Mouse (Mus musculus): ENCODE data around the gene Dpp8. TPM values are rescaled to one million over a fixed set of nuclear protein-coding genes. Genes with fewer than 3 reads are reported as not detected.

Dpp8 gene
- polyA plus RNA-seq, 1 experiment from 2014 or later, result 72.5 TPM

DNA sequence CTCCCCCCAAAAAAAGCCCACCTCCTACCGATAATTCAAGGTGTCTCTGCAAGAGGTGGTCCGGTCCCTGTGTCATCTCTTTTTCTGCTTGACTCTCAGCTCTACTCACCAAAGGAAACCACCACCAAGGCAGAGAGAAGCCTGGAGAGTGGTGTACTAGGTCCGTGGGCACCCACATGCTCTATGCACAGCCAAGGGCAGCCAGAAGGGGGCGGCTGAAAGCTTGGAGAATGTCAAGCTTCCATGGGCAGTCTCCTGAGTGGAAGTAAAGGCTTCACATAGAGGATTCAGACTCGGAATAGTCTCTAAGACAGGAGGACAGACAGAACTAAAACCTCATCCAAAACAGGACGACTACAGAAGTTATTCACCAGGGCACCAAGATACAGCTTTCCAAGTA, 20.9 kb upstream of the Dpp8 start:
- in situ Hi-C loops (cut with MboI; ENCODE audit: low pct_unique_long_range_greater_than_20kb), result no loop called here
- ChIA-PET CTCF (interaction anchor here (1.0 to 4.1 kb wide), 5 partner anchors 10 to 79 kb away, joined by 3 to 21 read pairs (median 4); partner anchors contain the start of genes Dpp8 and Hacd3), POLR2A (interaction anchor here (0.6 kb wide), 2 partner anchors 17 to 176 kb away, joined by 3 to 10 read pairs; no protein-coding TSS in a partner anchor)
- DNase-seq (ENCODE audit: low read depth, low spot score), result no peak
- H3K27me3 ChIP-seq, result no peaks in the 10 kb centered on the region
- TF ChIP-seq CTCF (IDR thresholded peaks at IDR 0.05), result peak; percentile 74
- ATAC-seq, result no peak

DNA sequence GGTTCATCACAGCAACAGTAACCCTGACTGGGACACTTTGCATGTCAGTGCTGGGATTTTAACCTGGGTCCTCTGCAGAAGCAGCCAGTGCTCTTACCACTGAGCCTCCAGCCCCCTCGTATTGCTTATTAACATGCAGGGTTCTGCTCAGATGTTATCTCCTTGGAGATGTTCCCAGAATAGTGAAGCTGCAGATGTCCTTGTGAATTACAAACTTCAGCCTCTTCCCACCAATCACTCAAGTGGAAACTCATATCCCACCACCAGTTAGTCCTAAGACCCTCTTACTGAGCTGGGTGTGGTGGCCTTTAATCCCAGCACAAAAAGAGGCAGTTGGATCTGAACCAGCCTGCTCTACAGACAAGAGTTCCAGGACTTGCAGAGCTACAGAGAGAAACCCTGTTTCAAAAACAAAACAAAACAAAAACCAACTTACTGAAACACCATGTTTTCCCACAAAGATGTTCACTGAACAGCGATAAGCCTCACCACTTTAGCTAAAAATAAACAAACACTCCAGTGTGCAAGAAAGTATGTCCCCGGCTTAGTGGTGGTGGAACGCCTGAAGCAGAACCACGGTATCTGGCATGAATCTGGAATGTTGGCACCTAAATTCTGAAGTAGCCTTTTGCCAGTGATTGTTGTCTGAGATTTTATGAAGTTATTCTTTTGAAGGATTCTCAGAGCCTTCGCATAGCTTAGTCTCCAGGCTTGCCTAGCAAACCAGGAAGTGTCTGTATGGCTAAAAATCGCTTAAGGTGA, 16.6 kb upstream of the Dpp8 start:
- in situ Hi-C loops (cut with MboI; ENCODE audit: low pct_unique_long_range_greater_than_20kb), result no loop called here
- ChIA-PET POLR2A (interaction anchor here (1.5 to 1.8 kb wide), 2 partner anchors 15 to 20 kb away, joined by 3 to 6 read pairs; no protein-coding TSS in a partner anchor), CTCF (interaction anchor here (2.8 kb wide), 1 partner anchor 17 kb away, joined by 9 read pairs; the partner anchor contains the start of gene Dpp8)
- no peaks in the 10 kb centered on the region for H3K27me3 ChIP-seq
- no peak for TF ChIP-seq CTCF (IDR thresholded peaks at IDR 0.05)
- ATAC-seq (peak; percentile 70), DNase-seq (ENCODE audit: low read depth, low spot score) (peak; percentile 86)

DNA sequence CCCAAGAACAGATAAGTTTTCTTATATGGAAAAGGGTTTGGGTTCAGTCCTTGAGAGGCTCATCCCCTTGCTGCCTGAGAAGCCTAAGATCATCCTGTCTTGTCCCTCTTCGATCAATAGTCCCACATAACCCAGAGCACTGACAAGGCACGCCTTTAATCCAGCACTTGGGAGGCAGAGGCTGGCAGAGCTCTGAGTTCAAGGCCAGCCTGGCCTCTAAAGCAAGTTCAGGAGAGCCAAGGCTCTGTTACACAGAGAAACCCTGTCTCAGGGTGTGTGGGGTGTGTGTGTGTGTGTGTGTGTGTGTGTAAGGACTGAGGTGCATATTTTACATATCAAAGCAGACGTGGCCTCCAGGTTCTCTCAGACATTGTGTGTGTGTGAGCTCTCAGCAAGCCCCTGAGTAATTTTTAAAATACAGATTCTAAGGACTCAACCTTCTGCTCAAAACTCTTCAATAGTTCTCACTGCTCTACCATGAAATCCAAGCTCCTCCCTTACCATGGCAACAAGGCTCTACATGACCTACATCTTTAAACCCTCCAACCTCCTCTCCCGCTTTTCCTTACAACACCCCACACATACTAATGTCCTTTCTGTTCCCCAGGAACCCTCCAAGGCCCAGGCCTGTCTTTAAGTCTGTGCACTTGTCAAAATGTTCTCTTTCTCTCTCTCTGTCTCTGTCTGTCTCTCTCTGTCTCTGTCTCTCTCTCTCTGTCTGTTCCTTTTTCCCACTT, 15.8 kb upstream of the Dpp8 start:
- TF ChIP-seq CTCF (IDR thresholded peaks at IDR 0.05), result no peak
- H3K27me3 ChIP-seq, result no peaks in the 10 kb centered on the region
- DNase-seq (ENCODE audit: low read depth, low spot score) (no peak), ATAC-seq (no peak)
- CTCF ChIA-PET, result interaction anchor here (2.8 kb wide), 1 partner anchor 16 kb away, joined by 9 read pairs; the partner anchor contains the start of gene Dpp8
- POLR2A ChIA-PET, result interaction anchor here (1.5 to 1.8 kb wide), 2 partner anchors 15 to 21 kb away, joined by 3 to 6 read pairs; no protein-coding TSS in a partner anchor
- in situ Hi-C loops (cut with MboI; ENCODE audit: low pct_unique_long_range_greater_than_20kb), result no loop called here

DNA sequence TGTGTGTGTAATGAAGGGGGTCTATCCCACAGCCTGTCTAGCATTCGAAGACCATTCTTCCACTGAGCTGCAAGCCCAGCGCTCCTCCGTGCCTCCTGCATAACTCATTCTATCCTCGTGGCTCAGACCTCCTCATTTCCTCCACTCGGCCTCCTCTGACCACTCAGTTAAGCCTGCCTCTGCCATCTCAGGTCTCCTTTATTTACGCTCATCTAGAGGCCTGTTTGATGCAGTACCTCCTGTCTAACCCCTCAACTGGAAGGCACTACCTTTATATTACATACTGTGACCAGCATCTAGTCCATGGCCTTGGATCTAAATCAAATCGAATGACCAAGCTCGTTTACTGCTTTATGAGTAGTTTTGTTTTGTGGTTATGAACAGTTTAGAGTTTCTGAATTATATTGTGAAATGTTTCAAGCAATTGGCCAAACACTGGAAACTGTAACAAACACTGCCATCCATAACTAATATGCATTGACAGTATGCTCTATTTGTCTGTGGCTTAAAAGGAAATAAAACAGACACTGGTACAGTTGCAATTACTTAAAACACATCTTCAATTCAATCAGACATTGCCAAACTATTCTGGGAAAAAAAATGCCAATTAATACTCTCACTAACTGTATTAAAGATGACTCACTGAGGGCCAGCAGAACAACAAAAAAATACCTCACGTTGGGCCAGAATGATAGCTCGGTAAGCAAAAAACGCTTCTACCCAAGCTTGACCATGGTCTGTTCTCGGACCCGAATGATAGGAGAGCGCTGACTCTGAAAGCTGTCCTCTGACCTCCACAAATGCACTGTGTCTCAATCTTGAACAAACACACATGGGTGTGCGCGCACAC, 15.0 kb upstream of the Dpp8 start:
- H3K27me3 ChIP-seq, result no peaks in the 10 kb centered on the region
- ATAC-seq (no peak), DNase-seq (ENCODE audit: low read depth, low spot score) (no peak)
- in situ Hi-C loops (cut with MboI; ENCODE audit: low pct_unique_long_range_greater_than_20kb), result no loop called here
- no peak for TF ChIP-seq CTCF (IDR thresholded peaks at IDR 0.05)
- POLR2A ChIA-PET, result interaction anchor here (1.8 kb wide), 1 partner anchor 22 kb away, joined by 6 read pairs; no protein-coding TSS in a partner anchor
- CTCF ChIA-PET, result interaction anchor here (1.4 to 2.8 kb wide), 2 partner anchors 15 to 16 kb away, joined by 3 to 9 read pairs; partner anchors contain the start of gene Dpp8

GRCm38 (mm10) chr9:65017896-65018295, 14.3 kb upstream of the Dpp8 start:
- ATAC-seq (no peak), DNase-seq (ENCODE audit: low read depth, low spot score) (no peak)
- no peak for TF ChIP-seq CTCF (IDR thresholded peaks at IDR 0.05)
- POLR2A ChIA-PET, result no interaction called here
- in situ Hi-C loops (cut with MboI; ENCODE audit: low pct_unique_long_range_greater_than_20kb), result no loop called here
- H3K27me3 ChIP-seq, result no peaks in the 10 kb centered on the region
- CTCF ChIA-PET, result interaction anchor here (1.4 kb wide), 1 partner anchor 15 kb away, joined by 3 read pairs; the partner anchor contains the start of gene Dpp8

DNA sequence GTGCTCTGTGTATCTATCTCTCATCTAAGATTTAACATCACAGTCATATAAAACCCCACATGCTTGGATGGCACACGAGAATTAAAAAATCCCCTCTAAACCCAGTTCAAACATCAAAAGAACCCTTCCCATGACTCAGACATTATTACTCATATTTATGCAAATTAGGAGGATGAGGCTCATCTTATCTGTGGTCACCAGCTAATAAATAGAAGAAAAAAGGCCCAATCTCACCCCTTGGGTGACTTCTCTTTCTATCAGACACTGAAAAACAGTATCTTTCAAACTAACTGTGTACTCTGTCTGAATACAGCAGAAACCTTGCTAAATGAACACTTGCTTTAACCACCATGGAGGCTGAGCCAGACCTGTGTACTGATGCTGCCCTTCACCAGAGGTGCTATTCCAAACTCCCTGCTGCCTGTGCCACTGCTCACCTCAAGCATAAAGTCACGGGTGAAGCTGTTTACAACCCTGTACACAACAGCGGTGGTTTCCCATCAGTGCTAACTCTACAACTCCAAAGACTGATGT, 13.6 kb upstream of the Dpp8 start:
- no peak for TF ChIP-seq CTCF (IDR thresholded peaks at IDR 0.05)
- in situ Hi-C loops (cut with MboI; ENCODE audit: low pct_unique_long_range_greater_than_20kb), result no loop called here
- DNase-seq (ENCODE audit: low read depth, low spot score) (no peak), ATAC-seq (no peak)
- CTCF ChIA-PET, result interaction anchor here (1.4 kb wide), 1 partner anchor 14 kb away, joined by 3 read pairs; the partner anchor contains the start of gene Dpp8
- POLR2A ChIA-PET, result interaction anchor here (1.1 kb wide), 1 partner anchor 14 kb away, joined by 3 read pairs; the partner anchor contains the start of gene Dpp8
- H3K27me3 ChIP-seq, result no peaks in the 10 kb centered on the region

DNA sequence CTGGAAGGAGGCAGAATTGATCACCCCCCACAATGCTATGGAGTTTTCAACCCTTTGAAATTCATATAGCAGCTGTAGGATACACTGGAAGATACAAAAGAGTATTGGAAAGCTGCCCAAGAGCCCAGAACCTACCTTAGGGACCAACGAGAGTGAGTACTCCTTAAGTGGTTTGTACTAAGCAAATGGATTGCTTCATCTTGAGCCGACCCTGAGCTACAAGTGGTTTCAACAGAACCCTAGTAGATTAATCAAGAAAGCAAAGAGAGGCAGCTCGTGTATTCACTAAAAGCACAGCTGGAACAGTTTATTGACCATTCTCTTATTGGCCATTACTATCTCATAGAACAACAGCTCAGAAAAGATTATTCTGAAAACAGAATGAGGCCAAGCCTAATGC, 13.1 kb upstream of the Dpp8 start:
- POLR2A ChIA-PET, result interaction anchor here (1.1 kb wide), 1 partner anchor 13 kb away, joined by 3 read pairs; the partner anchor contains the start of gene Dpp8
- no peak for TF ChIP-seq CTCF (IDR thresholded peaks at IDR 0.05)
- H3K27me3 ChIP-seq, result no peaks in the 10 kb centered on the region
- CTCF ChIA-PET, result no interaction called here
- DNase-seq (ENCODE audit: low read depth, low spot score), result no peak
- no peak for ATAC-seq
- in situ Hi-C loops (cut with MboI; ENCODE audit: low pct_unique_long_range_greater_than_20kb), result no loop called here

DNA sequence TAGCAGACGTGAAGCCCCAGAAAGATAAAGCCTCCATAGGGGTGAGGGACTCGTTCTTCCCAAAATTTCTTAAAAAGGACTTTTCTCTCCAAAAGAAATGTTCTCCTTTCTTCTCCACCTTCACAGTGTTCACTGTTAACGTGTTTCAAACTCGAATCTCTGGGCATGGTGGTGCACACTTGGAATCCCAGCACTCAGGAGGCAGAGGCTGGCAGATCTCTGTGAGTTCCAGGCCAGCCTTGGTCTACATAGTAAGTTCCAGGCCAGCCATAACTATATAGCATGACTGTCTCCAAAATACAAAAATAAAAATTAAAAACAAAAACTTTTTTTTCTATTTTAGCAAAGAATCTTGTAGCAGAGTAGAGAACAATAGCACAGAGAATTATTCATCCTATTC, 12.1 kb upstream of the Dpp8 start:
- ATAC-seq (no peak), DNase-seq (ENCODE audit: low read depth, low spot score) (no peak)
- POLR2A ChIA-PET, result no interaction called here
- TF ChIP-seq CTCF (IDR thresholded peaks at IDR 0.05), result no peak
- CTCF ChIA-PET, result interaction anchor here (0.7 to 2.4 kb wide), 2 partner anchors 8 to 28 kb away, joined by 3 to 13 read pairs; no protein-coding TSS in a partner anchor
- in situ Hi-C loops (cut with MboI; ENCODE audit: low pct_unique_long_range_greater_than_20kb), result no loop called here
- H3K27me3 ChIP-seq, result no peaks in the 10 kb centered on the region

Measured in Patski (cell line).